Mouse (Mus musculus): ENCODE results near the gene Klhl29. TPM values are rescaled to one million over a fixed set of nuclear protein-coding genes. Genes with fewer than 3 reads are reported as not detected.
A peak's percentile ranks its signal among the peaks of the same experiment; 100 is the strongest.

The Klhl29 gene
- polyA plus RNA-seq, 1 experiment from 2014 or later, result 3.4 TPM

DNA sequence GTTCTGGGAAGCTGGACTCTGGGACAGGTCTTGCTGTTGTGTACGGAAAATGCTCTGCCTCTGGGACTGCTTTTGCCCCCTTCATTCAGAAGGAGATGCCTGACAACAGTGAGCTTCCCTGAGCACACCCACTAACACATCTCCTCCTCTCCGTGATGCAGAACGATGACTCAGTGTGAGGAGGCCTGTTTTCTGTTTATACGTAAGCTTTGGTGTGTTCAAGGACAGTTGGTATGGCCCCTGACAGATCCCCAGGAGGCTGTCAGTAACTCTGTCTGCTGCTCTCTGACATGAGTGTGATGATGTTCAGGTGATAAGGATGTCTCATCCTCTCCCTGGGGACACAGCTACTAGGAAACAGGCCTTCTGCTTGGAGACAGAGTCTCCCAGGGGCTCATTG, 193.3 kb downstream of the Klhl29 start:
- Histone ChIP-seq H3K27me3 (no peaks in the 10 kb centered on the region), H3K27ac (no peak overlapping the region), H3K9me3 (no peaks in the 10 kb centered on the region), H3K4me2 (no peak overlapping the region), H3K36me3 (replicated peaks) (no peaks in the 10 kb centered on the region), H3K9ac (no peak overlapping the region), H3K4me3 (replicated peaks) (no peak overlapping the region), H3K4me1 (peaks cover 6% of the 10 kb centered on the region)
- no peak for ATAC-seq (ENCODE audit: low FRiP score)
- WGBS, result 91% methylated on average over 4 of the region's 4 CpGs

DNA sequence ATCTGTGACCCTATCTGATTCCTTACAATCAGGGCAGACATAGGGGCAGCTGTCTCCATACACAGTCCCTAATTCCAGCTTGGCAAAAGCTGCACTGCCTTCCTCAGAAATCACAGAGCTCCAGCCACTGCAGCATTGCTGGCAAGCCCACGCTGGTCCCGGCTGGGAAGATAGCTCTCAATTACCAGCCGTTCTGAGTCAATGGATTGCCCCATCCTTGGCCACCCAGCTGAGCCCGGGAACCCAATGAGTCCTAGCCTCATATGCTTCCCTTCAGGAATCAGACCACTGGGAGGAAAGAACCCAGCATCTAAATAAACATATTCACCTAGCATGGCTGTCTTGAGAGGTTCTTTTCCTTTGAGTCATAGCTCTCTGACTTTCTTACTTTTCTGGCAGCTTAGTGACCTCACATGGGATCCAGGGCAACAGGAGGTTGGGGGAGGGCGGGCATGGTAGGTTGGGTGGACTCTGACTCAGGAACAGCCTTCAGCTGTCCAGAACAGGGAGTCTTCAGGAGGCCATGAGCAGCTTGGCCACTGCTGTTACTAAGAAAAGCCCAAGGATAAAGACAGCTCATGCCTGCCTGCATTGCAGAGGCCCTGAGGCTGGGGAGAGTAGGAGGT, 198.7 kb downstream of the Klhl29 start:
- no peak for ATAC-seq (ENCODE audit: low FRiP score)
- no peaks in the 10 kb centered on the region for H3K9me3 ChIP-seq
- H3K4me3 ChIP-seq (replicated peaks), result no peak overlapping the region
- no peaks in the 10 kb centered on the region for H3K36me3 ChIP-seq (replicated peaks)
- no peak overlapping the region for H3K27ac ChIP-seq
- peaks cover 6% of the 10 kb centered on the region for H3K4me1 ChIP-seq
- whole genome bisulfite sequencing, result 84% methylated on average over 5 of the region's 5 CpGs
- H3K4me2 ChIP-seq, result no peak overlapping the region
- no peak overlapping the region for H3K9ac ChIP-seq
- H3K27me3 ChIP-seq, result no peaks in the 10 kb centered on the region

DNA sequence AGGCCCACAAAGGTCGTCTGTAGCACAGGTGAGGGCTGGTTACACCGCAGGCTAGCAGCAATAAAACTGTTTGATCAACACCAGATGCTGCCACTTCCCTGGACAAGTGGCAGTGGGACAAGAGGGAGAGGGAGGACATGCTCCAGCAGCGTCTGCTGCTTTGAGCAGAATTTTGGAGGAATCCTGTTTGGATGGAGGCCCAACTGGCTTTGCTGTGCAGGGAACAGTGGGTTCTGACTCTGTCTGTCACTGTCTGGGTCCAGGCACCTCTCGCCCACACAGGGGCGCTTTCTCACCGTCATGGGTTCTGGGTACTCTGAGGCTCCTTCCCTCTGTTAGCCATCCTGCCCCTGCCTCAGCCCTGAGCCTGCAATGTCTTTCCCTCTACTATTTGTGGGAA, 209.3 kb downstream of the Klhl29 start:
- no peak overlapping the region for H3K4me3 ChIP-seq (replicated peaks)
- ATAC-seq (ENCODE audit: low FRiP score), result no peak; the same call in 1 of the 2 replicates
- 61% methylated on average over 6 of the region's 6 CpGs for WGBS
- H3K9me3 ChIP-seq, result no peaks in the 10 kb centered on the region
- H3K36me3 ChIP-seq (replicated peaks), result no peaks in the 10 kb centered on the region
- H3K9ac ChIP-seq, result no peak overlapping the region
- no peaks in the 10 kb centered on the region for H3K4me1 ChIP-seq
- no peak overlapping the region for H3K4me2 ChIP-seq
- no peaks in the 10 kb centered on the region for H3K27me3 ChIP-seq
- no peak overlapping the region for H3K27ac ChIP-seq

DNA sequence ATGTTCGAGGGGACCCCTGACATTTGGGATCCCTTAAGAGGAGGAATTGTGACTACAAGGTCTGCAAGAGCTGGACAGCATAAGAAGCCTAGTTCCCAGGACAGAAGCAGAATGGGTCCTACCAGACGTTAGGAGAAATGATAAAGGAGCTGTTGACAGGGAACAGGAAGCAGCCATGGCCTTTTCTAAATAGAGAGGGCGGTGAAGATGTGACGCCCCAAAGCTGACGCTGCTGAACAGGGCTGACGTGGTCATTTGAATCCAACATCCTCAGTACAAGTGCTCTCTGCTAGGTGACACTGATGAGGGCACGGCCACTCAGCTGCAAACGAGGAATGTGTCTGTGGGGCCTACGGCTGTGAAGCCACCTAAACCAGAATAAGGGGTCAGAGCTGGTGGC, 210.1 kb downstream of the Klhl29 start:
- Histone ChIP-seq H3K9ac (no peak overlapping the region), H3K4me1 (no peaks in the 10 kb centered on the region), H3K27me3 (no peaks in the 10 kb centered on the region), H3K9me3 (no peaks in the 10 kb centered on the region), H3K4me2 (no peak overlapping the region), H3K27ac (no peak overlapping the region), H3K36me3 (replicated peaks) (no peaks in the 10 kb centered on the region), H3K4me3 (replicated peaks) (no peak overlapping the region)
- WGBS, result 83% methylated on average over 9 of the region's 9 CpGs
- no peak for ATAC-seq (ENCODE audit: low FRiP score)

DNA sequence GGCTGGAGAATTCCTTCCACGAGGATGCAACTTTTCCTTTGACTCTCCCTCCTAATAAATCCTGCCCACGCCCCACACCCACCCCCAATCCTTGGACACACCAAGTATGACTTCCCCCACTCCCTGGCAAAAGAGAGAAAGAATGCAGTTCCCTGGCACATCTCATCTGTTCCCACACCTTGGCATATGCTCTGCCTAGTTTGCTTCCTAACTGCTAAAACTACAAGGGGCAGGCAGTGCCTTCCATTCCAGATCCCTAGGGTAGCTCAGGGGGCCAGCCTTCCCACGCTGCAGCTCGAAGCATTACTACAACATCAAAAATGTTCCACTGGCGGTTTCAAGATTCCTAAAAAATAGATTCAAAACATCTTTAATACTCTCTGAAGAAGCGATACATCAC, 212.8 kb downstream of the Klhl29 start:
- H3K9ac ChIP-seq, result no peak overlapping the region
- no peak for ATAC-seq (ENCODE audit: low FRiP score)
- H3K27ac ChIP-seq, result no peak overlapping the region

DNA sequence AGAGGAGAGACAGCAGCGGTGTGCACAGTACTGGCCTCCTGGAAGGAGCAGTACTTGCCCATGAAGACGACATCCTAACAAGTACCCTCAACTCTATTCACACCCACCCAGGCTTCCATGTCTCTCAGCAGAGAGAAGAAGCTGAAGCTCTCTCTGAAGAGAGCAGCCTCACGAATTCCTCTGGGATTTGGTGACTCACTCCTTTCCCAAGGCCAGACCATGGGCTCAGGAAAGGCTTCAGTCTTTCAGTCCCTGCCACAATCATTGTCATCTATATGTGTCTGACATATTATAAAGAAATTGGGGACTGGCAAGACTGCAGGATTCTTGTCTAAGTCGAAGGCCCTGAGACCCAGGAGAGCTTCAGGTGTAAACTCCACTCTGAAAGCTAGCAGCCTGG, 213.9 kb downstream of the Klhl29 start:
- H3K27me3 ChIP-seq, result no peaks in the 10 kb centered on the region
- WGBS, result 91% methylated on average over 4 of the region's 4 CpGs
- H3K4me3 ChIP-seq (replicated peaks), result no peak overlapping the region
- H3K9ac ChIP-seq, result no peak overlapping the region
- H3K36me3 ChIP-seq (replicated peaks), result no peaks in the 10 kb centered on the region
- H3K4me1 ChIP-seq, result no peaks in the 10 kb centered on the region
- no peaks in the 10 kb centered on the region for H3K9me3 ChIP-seq
- H3K27ac ChIP-seq, result no peak overlapping the region
- ATAC-seq (ENCODE audit: low FRiP score), result no peak
- H3K4me2 ChIP-seq, result no peak overlapping the region

More for the DNA sequence above, 212.8 kb downstream of the Klhl29 start:
- Histone ChIP-seq H3K9me3 (no peaks in the 10 kb centered on the region), H3K4me2 (no peak overlapping the region), H3K4me1 (no peaks in the 10 kb centered on the region), H3K27me3 (no peaks in the 10 kb centered on the region), H3K4me3 (replicated peaks) (no peak overlapping the region), H3K36me3 (replicated peaks) (no peaks in the 10 kb centered on the region)
- WGBS, result 86% methylated on average over 6 of the region's 6 CpGs

DNA sequence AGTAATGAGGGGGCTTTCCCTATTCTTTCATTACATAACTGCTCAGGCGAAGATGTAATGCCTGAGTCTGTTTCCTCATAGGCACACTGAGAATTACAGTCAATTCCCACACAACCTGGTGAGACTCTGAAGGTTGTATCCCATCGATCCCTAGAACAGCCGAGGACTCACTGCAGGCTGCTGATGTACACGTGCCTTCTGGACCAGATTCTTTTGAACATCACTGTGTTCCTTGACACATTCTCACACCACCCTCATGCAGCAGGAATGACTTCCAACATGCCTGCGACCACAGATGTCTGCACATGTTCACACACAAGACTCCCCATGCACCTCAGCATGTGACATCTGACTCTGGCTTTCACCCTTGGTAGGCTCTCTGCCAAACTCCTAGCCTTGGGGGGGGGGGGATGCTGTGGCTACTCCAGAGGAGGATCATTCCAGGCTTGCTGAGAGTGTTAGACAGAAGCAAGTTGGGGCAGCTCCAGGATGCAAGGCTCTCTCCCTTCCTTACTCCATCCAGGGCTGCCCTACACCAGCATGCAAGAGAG, 217.5 kb downstream of the Klhl29 start:
- Histone ChIP-seq H3K4me1 (no peaks in the 10 kb centered on the region), H3K27ac (no peak overlapping the region), H3K27me3 (no peaks in the 10 kb centered on the region), H3K9ac (no peak overlapping the region), H3K9me3 (no peaks in the 10 kb centered on the region), H3K36me3 (replicated peaks) (no peaks in the 10 kb centered on the region), H3K4me2 (no peak overlapping the region), H3K4me3 (replicated peaks) (no peak overlapping the region)
- ATAC-seq (ENCODE audit: low FRiP score), result no peak
- WGBS, result 85% methylated on average over 5 of the region's 5 CpGs

DNA sequence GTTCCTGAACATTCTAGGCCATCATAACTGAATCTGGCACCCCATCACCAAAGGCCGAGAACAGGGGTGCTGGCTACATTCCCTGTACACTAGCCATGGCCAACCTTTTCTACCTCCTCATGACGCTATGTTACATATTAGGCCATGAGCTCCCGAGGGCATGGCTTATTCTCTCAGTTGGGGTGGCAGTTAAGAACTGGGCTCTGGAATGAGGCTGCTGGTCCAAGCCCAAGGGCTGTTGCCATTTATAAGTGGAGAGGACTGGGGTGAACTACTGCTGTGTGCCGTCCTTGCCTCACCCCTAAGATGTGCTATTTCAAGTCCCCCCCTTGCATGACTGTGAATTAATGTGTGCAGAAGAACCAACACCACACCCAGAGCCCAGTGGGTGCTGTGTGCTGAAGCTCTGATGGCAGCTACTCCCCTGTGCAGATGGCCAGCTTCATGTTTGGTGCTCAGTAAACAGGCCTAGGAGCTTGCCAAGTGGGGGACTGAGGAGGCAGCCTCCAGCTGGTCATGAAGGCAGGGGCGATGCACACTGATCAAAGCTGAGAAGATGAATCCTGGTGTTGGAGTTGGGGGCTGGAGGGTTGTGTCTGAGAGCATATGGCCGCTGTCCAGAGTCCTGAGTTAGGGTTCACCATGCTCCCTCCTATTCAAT, 218.3 kb downstream of the Klhl29 start:
- 88% methylated on average over 6 of the region's 6 CpGs for WGBS
- no peaks in the 10 kb centered on the region; the same call in 1 of the 2 replicates for H3K4me1 ChIP-seq
- no peak for ATAC-seq (ENCODE audit: low FRiP score)
- H3K4me3 ChIP-seq (replicated peaks), result no peak overlapping the region
- H3K4me2 ChIP-seq, result no peak overlapping the region
- no peaks in the 10 kb centered on the region for H3K27me3 ChIP-seq
- no peaks in the 10 kb centered on the region for H3K36me3 ChIP-seq (replicated peaks)
- H3K9me3 ChIP-seq, result no peaks in the 10 kb centered on the region
- no peak overlapping the region for H3K9ac ChIP-seq
- H3K27ac ChIP-seq, result no peak overlapping the region

DNA sequence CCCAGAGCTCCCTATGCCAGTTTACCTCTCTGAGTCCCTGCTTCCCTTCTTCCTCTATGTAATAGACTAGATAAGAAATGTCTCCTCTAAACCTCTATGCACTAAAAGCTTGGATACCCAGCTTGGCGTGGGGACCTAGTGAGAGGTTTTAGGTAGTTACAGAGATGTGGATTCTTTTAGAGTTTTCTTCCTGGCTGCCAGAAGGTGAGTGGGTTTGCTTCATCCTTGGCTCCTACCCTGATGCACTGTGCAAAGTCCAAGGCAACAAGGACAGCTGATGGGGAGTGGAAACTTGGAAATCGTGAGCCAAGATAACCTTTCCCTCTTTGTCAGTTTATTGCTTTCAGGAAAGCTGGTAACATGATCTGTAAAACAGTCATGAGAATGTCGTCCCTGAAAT, 220.3 kb downstream of the Klhl29 start:
- no peaks in the 10 kb centered on the region for H3K27me3 ChIP-seq
- no peak overlapping the region for H3K9ac ChIP-seq

DNA sequence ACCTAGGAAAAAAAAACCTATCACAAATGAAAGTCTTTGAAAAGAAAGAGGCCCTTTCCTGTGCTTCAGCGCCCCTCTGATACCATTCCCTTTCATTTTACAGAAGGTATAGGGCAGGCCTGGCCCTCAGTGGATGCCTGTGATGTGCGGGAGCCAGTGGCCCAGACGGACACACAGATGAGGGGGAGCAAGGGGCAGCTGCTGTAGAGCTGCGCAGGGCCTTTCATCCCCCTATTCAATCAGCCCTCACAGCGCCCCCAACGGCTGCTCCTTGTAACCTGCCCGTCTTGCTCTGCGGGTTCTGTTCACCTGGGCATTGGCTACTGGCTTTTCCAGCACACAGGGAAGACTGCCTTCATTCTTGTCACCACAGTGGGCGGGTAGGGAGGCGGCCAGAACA, 223.6 kb downstream of the Klhl29 start:
- no peak overlapping the region for H3K4me3 ChIP-seq (replicated peaks)
- H3K36me3 ChIP-seq (replicated peaks), result no peaks in the 10 kb centered on the region
- no peak overlapping the region for H3K27ac ChIP-seq
- H3K9ac ChIP-seq, result no peak overlapping the region
- 18% methylated on average over 10 of the region's 10 CpGs for WGBS
- H3K4me2 ChIP-seq, result no peak overlapping the region
- H3K27me3 ChIP-seq, result no peaks in the 10 kb centered on the region
- peaks cover 5% of the 10 kb centered on the region for H3K4me1 ChIP-seq
- no peaks in the 10 kb centered on the region for H3K9me3 ChIP-seq
- peak; percentile 36; the same call in 1 of the 2 replicates for ATAC-seq (ENCODE audit: low FRiP score)

More for the DNA sequence above, 220.3 kb downstream of the Klhl29 start:
- 93% methylated on average over 3 of the region's 3 CpGs for WGBS
- Histone ChIP-seq H3K4me2 (no peak overlapping the region), H3K36me3 (replicated peaks) (no peaks in the 10 kb centered on the region), H3K4me1 (peaks cover 5% of the 10 kb centered on the region), H3K9me3 (no peaks in the 10 kb centered on the region), H3K4me3 (replicated peaks) (no peak overlapping the region), H3K27ac (no peak overlapping the region)
- no peak for ATAC-seq (ENCODE audit: low FRiP score)

DNA sequence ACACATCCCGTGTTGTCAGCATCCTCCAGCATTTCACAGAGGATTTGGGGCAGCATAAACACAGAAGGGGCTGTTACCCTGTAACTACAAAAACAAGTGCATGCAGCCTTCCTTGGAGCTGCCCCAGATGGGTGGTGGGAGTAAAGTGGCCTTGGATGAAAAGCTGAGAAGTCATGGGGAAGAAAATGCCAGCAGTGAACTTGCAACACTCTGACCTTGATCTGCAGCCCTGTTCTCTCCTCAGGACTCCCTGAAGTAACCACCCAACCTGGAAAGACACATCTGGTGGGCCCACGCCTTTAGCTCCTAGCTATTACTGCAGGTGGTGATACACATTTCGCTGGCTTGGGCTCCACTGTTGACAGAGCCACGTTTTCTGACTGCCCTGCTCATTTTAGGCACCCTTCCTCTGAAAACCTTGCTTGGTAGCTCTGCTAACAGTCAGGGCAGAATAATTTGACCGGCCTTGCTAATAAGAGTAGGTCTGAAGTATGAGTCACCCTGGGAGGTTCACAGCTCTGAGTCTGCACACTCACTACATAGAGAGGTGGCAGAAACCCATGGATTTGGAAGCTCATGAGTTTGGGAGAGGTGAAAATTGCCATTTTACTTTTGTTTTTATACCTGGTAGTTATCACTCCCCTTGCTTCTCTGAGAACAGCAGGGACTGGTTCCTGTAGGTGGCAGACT, 228.0 kb downstream of the Klhl29 start:
- H3K9ac ChIP-seq, result no peak overlapping the region
- H3K4me2 ChIP-seq, result no peak overlapping the region
- ATAC-seq (ENCODE audit: low FRiP score), result no peak
- H3K4me1 ChIP-seq, result peaks cover 30% of the 10 kb centered on the region
- no peaks in the 10 kb centered on the region for H3K27me3 ChIP-seq
- 77% methylated on average over 5 of the region's 5 CpGs for WGBS
- H3K27ac ChIP-seq, result no peak overlapping the region
- no peak overlapping the region for H3K4me3 ChIP-seq (replicated peaks)
- H3K36me3 ChIP-seq (replicated peaks), result no peaks in the 10 kb centered on the region
- no peaks in the 10 kb centered on the region for H3K9me3 ChIP-seq

DNA sequence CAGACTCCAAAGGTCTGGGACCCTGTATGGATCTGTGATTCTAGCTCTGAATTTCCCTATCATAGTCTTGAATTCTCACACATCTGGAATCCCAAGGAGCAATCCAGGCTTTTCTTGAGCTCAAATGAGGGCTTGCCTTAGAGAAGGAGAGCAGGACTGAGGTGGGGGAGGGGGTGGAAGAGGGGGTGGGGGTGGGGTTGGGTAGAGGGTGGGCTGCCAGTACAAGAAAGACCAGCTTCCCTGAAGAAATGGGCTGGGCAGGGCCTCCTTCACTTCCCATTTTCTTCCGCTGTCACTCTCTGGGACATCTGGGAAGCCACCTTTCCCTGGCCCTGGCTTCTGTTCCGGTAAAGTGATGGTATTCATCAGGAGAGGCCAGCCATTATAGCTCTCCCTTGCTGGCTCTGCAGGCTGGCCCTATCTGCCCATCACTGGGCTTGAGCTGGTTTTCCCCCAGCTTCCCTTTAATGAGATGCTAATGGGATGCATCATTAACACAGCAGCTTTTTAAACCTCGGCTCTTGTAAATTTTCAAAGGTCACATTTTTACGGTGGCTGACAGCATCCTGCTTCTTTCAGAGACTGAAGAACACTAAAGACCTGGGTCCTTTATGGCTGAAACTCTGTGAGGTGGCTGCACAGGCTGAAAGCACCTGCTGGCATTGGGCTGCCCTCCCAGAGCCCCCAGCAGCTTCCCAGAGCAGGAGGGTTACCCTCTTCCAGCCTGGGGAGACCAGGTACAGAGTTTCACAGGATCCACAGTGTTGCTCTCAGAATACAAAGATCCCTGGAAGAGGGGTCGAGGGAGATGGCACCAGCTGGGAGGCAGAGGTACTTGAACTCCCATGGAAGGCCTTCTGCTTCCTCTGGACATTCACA, 231.3 kb downstream of the Klhl29 start:
- Histone ChIP-seq H3K27ac (peak overlapping the region; percentile 82), H3K9me3 (no peaks in the 10 kb centered on the region), H3K9ac (no peak overlapping the region), H3K4me1 (peaks cover 25% of the 10 kb centered on the region), H3K27me3 (no peaks in the 10 kb centered on the region), H3K4me3 (replicated peaks) (no peak overlapping the region), H3K4me2 (peak overlapping the region; percentile 24), H3K36me3 (replicated peaks) (0 out of 2 replicates have a peak, but pooled peaks cover 3% of the 10 kb centered on the region)
- ATAC-seq (ENCODE audit: low FRiP score), result peak; percentile 87
- 12% methylated on average over 5 of the region's 5 CpGs for WGBS

Data from forebrain, embryonic 12.5 days (tissue).